Mouse (Mus musculus) E14TG2a.4 (cell line): ENCODE results near the gene Trim62.
A peak's percentile ranks its signal among the peaks of the same experiment; 100 is the strongest.

Source experiments
- H3K27me3 ChIP-seq: 2 replicates; pipeline ENCODE4 v1.6.1; 2014; ENCODE audit warnings: low read length, control low read depth; ENCODE audit not compliant: insufficient read depth
- H3K36me3 ChIP-seq: 2 replicates; pipeline ENCODE4 v1.6.1; 2014; ENCODE audit warnings: low read length, control low read depth; ENCODE audit not compliant: insufficient read depth
- H3K4me1 ChIP-seq: replicated peaks from 2 replicates; pipeline ENCODE4 v1.6.1; 2014; ENCODE audit warnings: low read depth, low read length, control low read depth
- H3K4me3 ChIP-seq: replicated peaks from 2 replicates; pipeline ENCODE4 v1.5.1; 2014; ENCODE audit warnings: mild to moderate bottlenecking, low read length
- H3K9me3 ChIP-seq: 2 replicates; pipeline ENCODE4 v1.6.1; 2014; ENCODE audit warnings: low read length, control low read depth
- CTCF ChIP-seq: conservative IDR thresholded peaks from 2 replicates; pipeline ENCODE4 v1.5.1; 2014; ENCODE audit warnings: low read length
- NANOG ChIP-seq: IDR thresholded peaks from 2 replicates; pipeline ENCODE4 v1.6.1; 2014; ENCODE audit warnings: borderline replicate concordance, low read length, mixed read lengths
- POU5F1 ChIP-seq: IDR thresholded peaks from 2 replicates; pipeline ENCODE4 v1.6.1; 2014; ENCODE audit warnings: low read length, borderline replicate concordance

The Trim62 gene

DNA sequence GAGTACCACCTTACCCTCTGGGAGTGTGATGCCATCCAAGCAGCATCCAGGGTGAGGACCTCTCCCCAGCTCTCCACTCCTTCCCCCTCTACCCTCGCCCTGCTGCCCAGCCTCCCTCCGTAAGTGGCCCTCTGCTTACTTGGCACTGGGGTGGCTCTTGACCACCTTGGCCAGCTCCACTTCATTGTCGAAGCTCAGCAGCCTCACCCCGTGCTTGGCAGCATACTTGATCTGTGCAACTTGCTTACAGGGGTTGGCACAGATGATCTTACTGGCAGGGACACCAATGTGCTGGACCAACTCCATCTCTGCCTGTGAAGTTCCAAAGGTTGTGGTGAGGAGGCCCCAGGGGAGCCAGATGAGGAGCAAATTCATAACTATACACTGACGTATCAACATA lies 67.1 kb downstream of the Trim62 start:
- peaks cover 67% of the 10 kb centered on the region for H3K4me1 ChIP-seq
- TF ChIP-seq POU5F1 (no peak), CTCF (no peak), NANOG (no peak)
- H3K36me3 ChIP-seq: peaks cover 21% of the 10 kb centered on the region
- H3K27me3 ChIP-seq: peaks cover 10% of the 10 kb centered on the region; the same call in 1 of the 2 replicates
- no peak overlapping the region for H3K4me3 ChIP-seq
- no peaks in the 10 kb centered on the region for H3K9me3 ChIP-seq

DNA sequence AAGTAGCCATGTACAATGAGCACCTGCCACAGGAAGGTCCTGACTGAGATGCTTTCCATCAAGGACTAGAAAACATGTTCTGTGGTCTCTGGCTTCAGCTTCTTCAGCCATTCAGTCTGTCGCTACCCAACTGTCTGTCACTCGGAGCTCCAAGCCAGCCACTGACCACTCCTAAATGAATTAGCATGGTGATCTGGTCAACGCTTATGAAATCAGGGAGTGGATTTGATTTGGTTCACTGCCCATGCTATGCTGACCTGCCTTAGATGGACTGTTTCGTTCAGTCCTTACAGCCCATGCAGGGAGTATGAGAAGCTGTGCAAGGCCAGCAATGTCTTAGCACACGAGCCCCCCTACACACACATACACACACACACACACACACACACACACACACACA lies 70.5 kb downstream of the Trim62 start:
- H3K4me3 ChIP-seq: no peak overlapping the region
- no peaks in the 10 kb centered on the region for H3K9me3 ChIP-seq
- no peak for TF ChIP-seq POU5F1
- TF ChIP-seq CTCF: no peak
- TF ChIP-seq NANOG: no peak
- peaks cover 4% of the 10 kb centered on the region; the same call in 1 of the 2 replicates for H3K27me3 ChIP-seq
- peaks cover 27% of the 10 kb centered on the region for H3K36me3 ChIP-seq
- H3K4me1 ChIP-seq: peaks cover 55% of the 10 kb centered on the region

DNA sequence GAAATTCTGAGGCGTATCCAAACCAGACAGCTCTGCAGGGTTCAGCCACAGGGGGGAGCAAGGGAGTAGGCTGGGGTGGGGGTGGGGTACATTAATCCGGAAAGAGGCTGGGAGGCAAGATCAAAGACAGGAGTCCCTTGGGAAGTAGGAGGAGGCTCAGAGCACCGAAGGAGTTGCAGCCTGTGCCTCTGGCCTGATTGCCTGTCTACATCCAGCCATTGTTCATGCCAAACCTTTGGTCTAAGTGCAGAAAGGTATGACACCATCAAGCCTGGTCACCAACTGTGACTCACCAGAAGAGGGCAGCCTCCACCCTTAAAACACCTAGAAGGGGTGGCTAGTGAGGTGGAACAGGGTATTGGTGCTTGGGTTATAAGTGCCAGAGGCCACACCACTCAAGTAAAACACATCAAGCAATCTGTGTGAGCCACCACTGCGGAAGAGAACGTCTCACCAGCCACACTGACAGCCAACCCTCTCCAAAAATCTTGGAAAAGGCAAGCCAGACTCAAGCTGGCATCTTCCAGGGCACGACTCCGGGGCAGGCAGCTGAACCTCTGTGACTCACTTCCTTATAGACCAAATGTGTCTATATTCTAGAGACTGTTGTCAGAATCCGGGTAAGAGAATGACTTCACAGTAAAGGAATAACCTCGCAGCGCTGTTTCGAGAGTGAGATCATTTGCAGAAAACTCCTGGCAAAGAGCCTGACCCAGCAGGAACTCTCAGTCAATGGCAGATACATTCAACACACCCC lies 74.0 kb downstream of the Trim62 start:
- TF ChIP-seq CTCF: peak; percentile 89
- TF ChIP-seq NANOG: no peak
- no peak for TF ChIP-seq POU5F1
- H3K9me3 ChIP-seq: no peaks in the 10 kb centered on the region
- H3K36me3 ChIP-seq: peaks cover 33% of the 10 kb centered on the region

DNA sequence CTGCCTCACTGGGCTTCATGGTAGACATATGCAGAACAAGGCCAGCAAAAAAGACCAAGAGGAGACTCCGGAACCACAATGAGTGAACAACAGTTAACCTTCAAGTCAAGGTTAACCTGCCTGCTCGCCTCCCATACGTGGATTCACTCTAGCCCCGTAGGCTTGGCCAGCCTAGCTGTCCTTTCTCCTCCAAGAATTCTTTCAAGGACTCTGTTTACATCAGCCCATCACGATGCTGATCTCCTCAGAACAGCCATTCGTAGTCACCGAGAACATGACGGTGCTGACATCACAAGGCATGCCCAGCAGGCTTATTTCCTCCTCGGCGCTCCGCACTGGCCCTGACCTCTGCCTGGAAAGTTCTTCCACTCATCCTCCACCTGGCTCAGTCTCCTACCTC lies 74.8 kb downstream of the Trim62 start:
- Histone ChIP-seq H3K4me3 (0 out of 2 replicates have a peak overlapping the region, but pooled peaks have one; percentile 10), H3K9me3 (no peaks in the 10 kb centered on the region), H3K36me3 (peaks cover 33% of the 10 kb centered on the region), H3K27me3 (peaks cover 12% of the 10 kb centered on the region; the same call in 1 of the 2 replicates), H3K4me1 (peaks cover 61% of the 10 kb centered on the region)
- no peak for TF ChIP-seq CTCF
- TF ChIP-seq POU5F1: no peak
- TF ChIP-seq NANOG: no peak

More for the DNA sequence above, 74.0 kb downstream of the Trim62 start:
- Histone ChIP-seq H3K27me3 (peaks cover 12% of the 10 kb centered on the region; the same call in 1 of the 2 replicates), H3K4me1 (peaks cover 56% of the 10 kb centered on the region), H3K4me3 (no peak overlapping the region)

DNA sequence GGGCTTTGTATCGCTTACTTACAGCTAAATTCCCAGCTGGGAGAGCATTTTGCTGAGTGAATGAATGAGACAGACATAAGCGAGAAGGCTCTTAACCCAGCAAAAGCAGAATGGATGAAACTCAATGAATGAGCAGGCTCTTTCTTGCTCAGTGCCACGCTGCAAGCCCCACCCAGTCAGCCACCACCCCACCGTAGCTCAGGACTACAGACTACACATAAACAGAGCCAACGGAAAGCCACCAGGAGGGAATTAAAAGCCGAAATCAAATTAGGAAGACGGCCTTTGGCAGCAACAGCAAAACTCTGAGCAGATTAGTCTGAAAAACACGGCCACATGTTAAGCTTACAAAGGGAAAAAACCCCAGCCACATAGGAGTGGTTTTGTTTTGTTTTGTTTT lies 75.5 kb downstream of the Trim62 start:
- Histone ChIP-seq H3K4me1 (peaks cover 56% of the 10 kb centered on the region), H3K4me3 (no peak overlapping the region), H3K36me3 (peaks cover 29% of the 10 kb centered on the region), H3K9me3 (no peaks in the 10 kb centered on the region), H3K27me3 (peaks cover 12% of the 10 kb centered on the region; the same call in 1 of the 2 replicates)
- TF ChIP-seq CTCF (no peak), POU5F1 (no peak)

DNA sequence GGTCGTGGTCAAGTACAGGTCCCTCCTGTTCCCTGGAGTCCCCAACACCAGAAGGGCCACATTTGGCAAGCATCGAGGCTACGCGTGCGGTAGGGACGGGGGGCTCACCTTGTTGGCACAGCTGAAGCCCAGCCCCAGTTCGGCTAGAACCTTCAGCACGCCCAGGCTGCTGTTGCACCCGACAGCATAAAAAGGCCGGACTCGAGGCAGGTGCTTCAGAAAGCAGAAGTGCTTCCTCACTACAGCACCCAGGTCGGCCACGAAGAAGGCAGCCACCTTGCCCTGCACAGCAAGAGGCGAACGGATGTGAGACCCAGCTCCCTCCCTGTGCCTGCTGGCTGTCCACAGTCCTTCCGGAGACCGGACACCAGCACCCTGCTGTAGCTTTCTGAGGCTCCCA lies 76.3 kb downstream of the Trim62 start:
- peaks cover 18% of the 10 kb centered on the region for H3K27me3 ChIP-seq
- no peak overlapping the region for H3K4me3 ChIP-seq
- peaks cover 60% of the 10 kb centered on the region for H3K4me1 ChIP-seq
- TF ChIP-seq CTCF: no peak
- no peak for TF ChIP-seq NANOG
- TF ChIP-seq POU5F1: no peak
- peaks cover 27% of the 10 kb centered on the region for H3K36me3 ChIP-seq
- no peaks in the 10 kb centered on the region for H3K9me3 ChIP-seq
